Mouse (Mus musculus) left cerebral cortex, postnatal 36 days (tissue): ENCODE measurements around the gene Ccdc106. TPM values are rescaled to one million over a fixed set of nuclear protein-coding genes. Genes with fewer than 3 reads are reported as not detected.
"Not testable (repeated sequence)": the region's sequence is repeated elsewhere in the genome, so short reads cannot be mapped to it uniquely, and the experiment has no call there.

ENCODE experiments used
- DNase-seq, 2 experiments: peaks; one replicate each; pipeline ENCODE4 v3.0.0; 2021 to 2022; ENCODE audit warnings: low spot score in 2 of 2, mixed read lengths in 1 of 2
- intact Hi-C: fragments of 180-260 bp; cut with DNase I; formaldehyde crosslinking; loops from one replicate; pipeline ENCODE4 v1.15.1; 2025
- total RNA-seq, 2 experiments: library from RNA; stranded (reverse); gene quantifications; 2 replicates each; pipeline ENCODE4 v1.2.3; 2021

Ccdc106 gene
- total RNA-seq, 2 experiments from 2014 or later, result 60.6 to 60.9 TPM

- no peak for DNase-seq
- intact Hi-C loops, result loop anchor here (10.0 kb wide), 1 partner anchor 1370 kb away; the partner anchor contains the start of genes Mboat7 and Tsen34
Observed at GRCm38 (mm10) chr7:5064886-5065285, 44.5 kb downstream of the Ccdc106 start.

- no peak for DNase-seq
- intact Hi-C loops, result no loop called here
Observed at GRCm38 (mm10) chr7:5073586-5073985, 53.2 kb downstream of the Ccdc106 start.

DNA sequence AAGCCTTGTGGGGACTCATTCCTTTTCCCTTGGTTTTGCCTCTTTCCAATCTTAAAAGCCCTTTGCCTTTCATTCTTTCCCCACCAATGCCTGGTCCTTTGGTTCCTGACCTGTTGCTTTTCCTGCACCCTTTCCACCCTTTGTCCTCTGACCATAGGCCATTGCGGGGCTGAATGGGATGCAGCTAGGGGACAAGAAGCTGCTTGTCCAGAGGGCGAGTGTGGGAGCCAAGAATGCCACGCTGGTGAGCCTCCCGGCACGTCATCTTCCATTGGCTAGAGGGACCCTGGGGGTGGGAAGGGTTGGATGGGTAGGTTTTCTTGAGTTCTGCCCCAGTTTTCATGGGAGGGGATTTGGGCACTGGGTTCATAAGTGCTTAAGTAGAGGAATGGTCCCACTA is 54.6 kb downstream of the Ccdc106 start:
- intact Hi-C loops, result no loop called here
- DNase-seq, result no peak

- no peak for DNase-seq
- intact Hi-C loops, result no loop called here
Observed at GRCm38 (mm10) chr7:5076931-5077330, 56.6 kb downstream of the Ccdc106 start.

- intact Hi-C loops, result loop anchor here (1.0 to 10.0 kb wide), 2 partner anchors 17 to 1435 kb away; partner anchors contain the start of genes Cnot3 and U2af2
- DNase-seq, result not testable (repeated sequence)
Observed at GRCm38 (mm10) chr7:5079365-5080009, 59.1 kb downstream of the Ccdc106 start.

- DNase-seq, result peak; percentile 97 to 98
- intact Hi-C loops, result loop anchor here (1.0 to 10.0 kb wide), 2 partner anchors 18 to 1435 kb away; partner anchors contain the start of genes Cnot3 and U2af2
Observed at GRCm38 (mm10) chr7:5080010-5080751, 59.8 kb downstream of the Ccdc106 start, which contains the start of gene Epn1. Epn1 (plus strand) TSS chr7:5080235.

DNA sequence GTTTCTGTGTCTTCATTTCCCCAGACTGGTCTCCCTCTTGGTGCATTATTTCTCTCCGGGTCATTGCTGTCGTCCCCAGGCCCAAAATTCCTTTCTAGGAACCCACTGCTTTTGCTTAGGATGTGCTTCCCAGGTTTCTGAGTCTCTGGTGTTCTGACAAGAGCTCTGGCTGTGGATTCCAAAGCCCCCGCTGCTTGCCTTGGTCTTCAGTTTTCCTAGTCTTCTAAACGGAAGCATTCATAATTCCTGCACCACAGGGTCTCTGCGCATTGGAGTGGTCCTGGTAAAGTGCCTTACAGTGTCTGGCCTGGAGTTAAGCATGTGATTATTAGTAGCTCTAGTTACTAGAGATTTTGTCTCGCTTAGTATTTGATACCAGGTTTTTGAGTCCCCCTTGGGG is 60.5 kb downstream of the Ccdc106 start:
- DNase-seq, result no peak
- intact Hi-C loops, result loop anchor here (1.0 to 10.0 kb wide), 2 partner anchors 19 to 1436 kb away; partner anchors contain the start of genes Cnot3 and U2af2

GRCm38 (mm10) chr7:5081241-5081640 is 60.9 kb downstream of the Ccdc106 start:
- intact Hi-C loops, result loop anchor here (10.0 kb wide), 1 partner anchor 1436 kb away; the partner anchor contains the start of gene Cnot3
- DNase-seq, result no peak

DNA sequence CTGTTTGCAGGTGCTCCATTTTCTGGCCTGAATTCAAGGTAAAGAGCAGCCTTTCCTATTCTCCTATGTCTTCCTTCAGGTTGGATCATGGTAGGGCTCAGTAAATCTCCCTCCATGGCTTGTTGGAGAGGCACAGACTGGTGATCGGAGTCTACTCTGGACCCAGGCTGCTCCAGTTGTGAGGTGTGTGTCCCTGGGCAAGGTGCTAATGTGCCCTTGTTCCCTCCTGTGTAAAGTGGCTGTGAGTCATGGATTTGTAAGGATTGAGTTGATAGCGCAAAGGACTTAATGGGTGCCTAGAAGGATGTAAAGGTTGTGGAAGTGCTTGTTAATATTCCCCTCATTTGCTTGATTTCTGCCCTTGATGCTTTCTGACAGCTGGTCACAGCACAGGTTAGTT is 61.6 kb downstream of the Ccdc106 start:
- intact Hi-C loops, result loop anchor here (10.0 kb wide), 1 partner anchor 1437 kb away; the partner anchor contains the start of gene Cnot3
- DNase-seq, result no peak

DNA sequence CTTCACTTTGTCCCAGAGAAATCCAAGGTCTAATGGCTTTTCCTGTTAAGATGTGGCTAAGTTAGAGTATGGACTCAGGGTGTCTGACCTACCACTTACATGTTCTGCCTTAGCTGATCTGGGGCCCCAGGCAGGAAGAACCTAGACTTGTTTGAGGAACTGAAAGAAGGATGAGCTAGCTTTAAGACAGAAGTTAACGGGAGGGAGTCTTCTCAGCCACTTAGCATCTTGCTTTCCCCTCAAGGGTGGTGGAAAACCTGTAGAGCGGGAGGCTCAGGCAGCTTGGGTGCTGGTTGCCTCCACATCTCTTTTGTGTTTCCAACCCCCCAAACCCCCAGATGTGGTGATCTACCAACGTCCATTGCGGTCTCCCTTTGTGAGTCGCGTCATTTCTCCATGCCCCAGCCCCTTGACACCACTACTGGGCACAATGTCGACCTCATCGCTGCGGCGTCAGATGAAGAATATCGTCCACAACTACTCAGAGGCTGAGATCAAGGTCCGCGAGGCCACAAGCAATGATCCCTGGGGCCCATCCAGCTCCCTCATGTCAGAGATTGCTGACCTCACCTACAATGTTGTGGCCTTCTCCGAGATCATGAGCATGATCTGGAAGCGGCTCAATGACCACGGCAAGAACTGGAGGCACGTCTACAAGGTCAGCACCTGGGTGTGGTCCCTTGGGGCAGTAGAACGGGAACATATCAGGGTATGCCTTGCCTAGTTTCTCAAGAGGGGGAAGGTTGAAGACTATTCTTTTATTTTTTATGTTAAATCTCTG is 63.2 kb downstream of the Ccdc106 start:
- intact Hi-C loops, result loop anchor here (10.0 kb wide), 1 partner anchor 1439 kb away; the partner anchor contains the start of gene Cnot3
- DNase-seq, result no peak

DNA sequence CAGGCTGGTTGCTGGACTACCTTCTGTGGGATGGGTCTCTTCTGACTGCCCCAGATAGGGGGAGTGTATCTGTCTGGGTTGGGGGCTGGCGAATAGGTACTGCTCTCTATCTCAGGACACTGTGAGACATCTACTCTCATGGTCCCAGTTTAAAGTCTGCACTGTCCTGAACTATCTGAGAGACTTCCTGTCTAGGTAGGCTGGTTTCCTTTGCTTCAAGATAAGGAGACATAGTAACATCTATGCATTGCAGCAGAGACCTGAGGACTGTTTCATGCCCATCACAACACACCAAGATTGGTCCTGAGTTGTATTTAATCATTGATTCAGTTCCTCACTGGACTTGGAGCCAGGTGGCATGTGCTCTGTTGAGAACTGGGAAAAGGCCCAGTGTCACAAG is 65.2 kb downstream of the Ccdc106 start:
- DNase-seq, result no peak
- intact Hi-C loops, result loop anchor here (10.0 kb wide), 1 partner anchor 1441 kb away; the partner anchor contains the start of gene Cnot3

DNA sequence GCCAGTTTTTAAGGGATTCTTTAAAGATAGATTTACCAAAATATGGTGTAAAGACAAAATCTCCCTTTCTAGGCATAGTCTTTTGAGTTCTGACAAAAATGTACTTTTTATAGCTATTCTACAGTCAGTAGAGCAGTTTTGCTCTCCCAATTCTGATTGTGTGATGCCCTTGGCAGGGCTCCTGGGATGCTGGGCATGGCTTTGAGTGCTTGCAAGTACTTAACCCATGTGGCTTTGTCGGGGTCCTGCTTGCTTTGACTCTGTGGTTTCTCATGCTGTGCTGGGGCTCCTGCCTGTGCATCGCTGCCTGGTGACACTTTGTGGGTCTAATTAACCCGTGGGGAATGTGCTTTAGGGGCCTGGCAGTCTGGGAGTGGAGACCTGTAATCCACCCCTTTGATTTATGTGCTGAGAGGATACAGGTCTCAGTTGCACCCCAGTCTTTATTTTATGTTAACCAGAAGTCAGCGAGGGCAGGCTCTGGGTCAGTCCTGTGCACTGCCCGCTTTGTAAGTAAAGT is 66.6 kb downstream of the Ccdc106 start:
- DNase-seq, result no peak
- intact Hi-C loops, result loop anchor here (10.0 kb wide), 1 partner anchor 1442 kb away; the partner anchor contains the start of gene Cnot3

GRCm38 (mm10) chr7:5087886-5088285 is 67.5 kb downstream of the Ccdc106 start:
- no peak for DNase-seq
- intact Hi-C loops, result loop anchor here (10.0 kb wide), 1 partner anchor 1443 kb away; the partner anchor contains the start of gene Cnot3

- intact Hi-C loops, result loop anchor here (10.0 kb wide), 1 partner anchor 1445 kb away; the partner anchor contains the start of gene Cnot3
- DNase-seq, result peak; percentile 57 to 66
Observed at GRCm38 (mm10) chr7:5089853-5090252, 69.5 kb downstream of the Ccdc106 start.

DNA sequence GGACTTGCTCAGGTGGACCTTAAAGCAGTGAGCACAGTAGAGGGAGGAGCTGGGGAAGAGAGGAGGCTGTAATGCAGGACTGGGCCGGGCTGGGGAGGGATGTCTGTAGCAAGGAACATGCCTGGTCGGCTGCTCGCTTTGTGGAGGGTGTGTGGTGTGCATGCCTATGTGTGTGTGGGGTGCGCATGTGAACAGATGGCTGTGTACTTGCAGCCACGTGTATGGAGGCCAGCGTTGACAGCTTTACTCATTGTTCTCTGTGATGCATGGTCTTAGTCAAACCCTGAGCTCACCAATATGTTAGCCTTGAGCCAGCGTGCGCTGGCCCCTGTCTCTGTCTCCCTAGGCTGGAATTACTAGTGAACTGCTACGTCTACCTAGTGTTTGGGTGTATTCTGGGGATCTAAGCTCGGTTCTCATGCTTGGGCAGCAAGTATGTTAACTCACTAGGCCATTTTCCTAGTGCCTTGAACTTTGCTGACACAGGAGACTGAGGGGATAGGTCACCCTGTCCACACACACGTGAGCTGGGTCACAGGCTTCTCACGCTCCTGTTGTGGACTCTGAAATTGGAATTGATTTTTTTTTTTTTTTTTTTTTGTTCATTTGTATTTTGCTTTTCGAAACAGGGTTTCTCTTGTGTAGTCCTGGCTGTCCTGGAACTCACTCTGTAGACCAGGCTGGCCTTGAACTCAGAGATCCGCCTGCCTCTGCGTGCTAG is 70.8 kb downstream of the Ccdc106 start:
- peak; percentile 48 to 57 for DNase-seq

DNA sequence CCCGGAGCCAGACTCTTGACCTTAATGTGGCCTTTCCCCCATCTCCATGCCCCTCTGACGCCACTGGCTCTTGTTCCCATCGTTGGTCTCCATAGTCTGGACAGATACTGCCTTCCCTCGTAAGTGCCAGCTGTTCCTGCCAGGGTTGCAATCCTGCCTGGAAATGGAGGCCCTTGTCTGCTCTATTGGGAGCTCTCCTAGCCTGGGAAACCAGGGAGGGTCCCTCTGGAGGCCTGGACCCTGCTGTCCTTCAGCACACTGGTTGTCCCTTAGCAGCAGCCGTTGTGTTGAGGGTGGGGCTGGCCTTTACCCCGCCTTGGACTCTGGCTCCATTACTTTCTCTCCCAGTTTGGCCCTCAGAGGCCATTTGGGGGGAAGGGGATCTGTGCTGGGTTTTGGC is 72.0 kb downstream of the Ccdc106 start:
- intact Hi-C loops, result no loop called here
- DNase-seq, result no peak

More for the DNA sequence above, 70.8 kb downstream of the Ccdc106 start:
- intact Hi-C loops, result no loop called here

DNA sequence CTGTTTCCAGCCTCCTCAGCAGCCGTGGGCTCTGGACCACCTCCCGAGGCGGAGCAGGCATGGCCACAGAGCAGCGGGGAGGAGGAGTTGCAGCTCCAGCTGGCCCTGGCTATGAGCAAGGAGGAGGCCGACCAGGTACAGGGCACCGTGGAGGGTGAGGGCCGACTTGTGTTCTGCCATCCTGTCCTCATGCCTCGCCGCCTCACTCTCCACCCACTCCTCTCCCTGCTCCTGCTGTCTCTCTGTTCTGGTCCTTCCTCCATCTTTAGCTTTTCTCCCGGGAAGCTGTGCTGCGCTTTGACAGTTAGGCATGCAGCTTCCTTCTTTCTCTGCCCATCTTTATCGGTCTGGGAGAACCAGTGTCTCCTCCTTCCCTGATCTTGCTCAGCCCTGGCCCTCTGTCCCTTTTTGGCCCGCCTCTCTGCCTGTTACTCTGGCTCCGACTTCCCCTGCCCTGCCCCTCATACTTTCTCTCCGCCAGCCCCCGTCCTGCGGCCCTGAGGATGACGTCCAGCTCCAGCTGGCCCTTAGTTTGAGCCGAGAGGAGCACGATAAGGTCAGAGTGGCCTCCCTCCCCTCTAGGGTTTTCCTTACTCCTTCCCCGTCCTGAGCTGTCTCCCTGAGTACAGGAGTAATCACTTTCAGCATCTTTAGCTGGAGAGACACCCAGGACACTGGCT is 72.6 kb downstream of the Ccdc106 start:
- DNase-seq, result peak; percentile 35 to 38
- intact Hi-C loops, result no loop called here

GRCm38 (mm10) chr7:5098769-5099168 is 78.4 kb downstream of the Ccdc106 start:
- intact Hi-C loops, result no loop called here
- DNase-seq, result no peak
